Mouse (Mus musculus) regulatory T cell (primary cell): ENCODE measurements around the gene Osbpl6.

Source experiments
- in situ Hi-C: fragments of 300-600 bp; cut with MboI, MseI; formaldehyde crosslinking; loops from one replicate; pipeline ENCODE4 v1.15.1; 2025; ENCODE audit warnings: high pct_unique_total_duplicates

Osbpl6 gene

GRCm38 (mm10) chr2:76631600-76631999 is 225.3 kb downstream of the Osbpl6 start:
- in situ Hi-C loops: no loop called here

- in situ Hi-C loops: no loop called here
Observed at GRCm38 (mm10) chr2:76639637-76640036, 233.3 kb downstream of the Osbpl6 start.

GRCm38 (mm10) chr2:76643801-76644200 is 237.5 kb downstream of the Osbpl6 start:
- in situ Hi-C loops: no loop called here

- in situ Hi-C loops: no loop called here
Observed at GRCm38 (mm10) chr2:76647441-76647869, 241.1 kb downstream of the Osbpl6 start.

GRCm38 (mm10) chr2:76647883-76648570 is 241.7 kb downstream of the Osbpl6 start, which contains the start of the genes Prkra and Pjvk:
TSS of gene Prkra (minus strand) at chr2:76648015.
TSS of gene Pjvk (plus strand) at chr2:76648476.
- in situ Hi-C loops: no loop called here

- in situ Hi-C loops: no loop called here
Observed at GRCm38 (mm10) chr2:76648666-76649141, 242.4 kb downstream of the Osbpl6 start.
